Comparison of ENCODE assay signal across 24 mouse cellular contexts in the genomic region with DNA sequence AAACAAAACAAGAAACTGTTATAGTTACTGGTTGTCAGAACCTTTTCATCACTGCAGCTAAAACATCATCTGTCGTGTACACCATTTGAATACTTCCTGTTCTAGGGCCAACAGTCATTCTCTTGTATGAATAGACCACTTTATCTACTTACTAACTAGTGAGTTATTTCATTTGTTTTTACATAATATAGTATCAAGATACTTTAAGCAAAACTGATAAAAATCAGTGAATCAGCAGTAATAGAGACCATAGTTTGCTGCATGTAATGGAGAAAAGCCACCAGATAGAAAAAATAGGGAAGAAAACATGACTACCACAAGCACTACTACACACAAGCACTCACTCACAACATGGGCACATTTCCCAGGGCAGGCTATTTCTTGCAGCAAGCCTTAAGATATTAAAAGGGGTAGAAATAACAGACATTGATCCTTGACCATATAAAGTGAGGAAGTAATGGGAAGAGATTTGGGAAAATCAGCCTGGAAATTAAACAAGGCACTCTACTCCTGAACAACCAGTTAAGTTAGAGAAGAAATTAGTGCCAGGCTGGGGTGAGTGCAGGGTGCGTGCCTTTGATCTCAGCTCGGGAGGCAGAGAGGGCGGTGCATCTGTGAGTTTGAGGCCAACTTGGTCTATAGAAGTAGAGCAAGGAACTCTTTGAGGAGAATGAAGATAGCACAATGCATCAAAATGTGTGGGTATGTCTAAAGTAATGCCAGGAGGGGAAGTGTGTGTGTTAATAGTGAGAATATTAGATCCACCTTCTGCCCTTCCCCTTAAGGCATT. TPM values are rescaled to one million over a fixed set of nuclear protein-coding genes. Genes with fewer than 3 reads are reported as not detected.
DNase-seq lines count a peak whose midpoint lies in the region; ATAC-seq and TF ChIP-seq lines count a peak whose summit lies in the region.
"Had no signal": no experiment of that assay in that cellular context is flagged by ENCODE, and none has a peak within 500 bp of the region (broad histone marks: within the 10 kb centered on the region; RNA-seq: fewer than 3 reads in every experiment).

No protein-coding gene starts in this region.

- peak; percentile 54 for DNase-seq in CD4-positive, CD25-positive, alpha-beta regulatory T cell, adult 2 months (ENCODE audit: low read depth, low spot score)
- peak; percentile 55 for DNase-seq in MEL (ENCODE audit: low read depth, low spot score)
- DNase-seq in thymus, adult 2 months: peak; percentile 58
- peak; percentile 68 for DNase-seq in thymus, postnatal 4 days
- no peak for DNase-seq in limb, embryonic 10.5 days (ENCODE audit: low spot score)
- DNase-seq: adrenal gland, postnatal 14 days; cerebellum, adult 8-10 months; cerebellum, postnatal 36 days; embryo, embryonic 11 days; gastrocnemius, postnatal 10 days; heart, postnatal 4 days; kidney, adult 11 months; kidney, postnatal 4 days; lung, postnatal 4 days had no signal

- H3K4me3 ChIP-seq in MEL (ENCODE audit: control insufficient read depth in 1 of 2, insufficient read depth in 1 of 2, low read depth in 2 of 2, low read length in 2 of 2): no peak overlapping the region
- no peak overlapping the region for H3K4me3 ChIP-seq in thymus, adult 2 months (ENCODE audit: control insufficient read depth, insufficient read depth, low read length)
- H3K4me3 ChIP-seq in limb, embryonic 10.5 days: no peak overlapping the region
- H3K4me3 ChIP-seq: embryonic facial prominence, embryonic 13.5 days; erythroblast, embryonic 14.5 days; forebrain, embryonic 13.5 days; heart, embryonic 13.5 days; kidney, embryonic 15.5 days; midbrain, embryonic 15.5 days; neural tube, embryonic 13.5 days had no signal

- H3K27me3 ChIP-seq in MEL (ENCODE audit: control insufficient read depth in 1 of 2, insufficient read depth in 2 of 2, low read length in 2 of 2): no peaks in the 10 kb centered on the region
- H3K27me3 ChIP-seq in thymus, adult 2 months (ENCODE audit: control insufficient read depth, insufficient read depth, low read length): no peaks in the 10 kb centered on the region
- no peaks in the 10 kb centered on the region for H3K27me3 ChIP-seq in limb, embryonic 10.5 days (ENCODE audit: low read depth, poor library complexity, severe bottlenecking)
- H3K27me3 ChIP-seq: embryonic facial prominence, embryonic 13.5 days; forebrain, embryonic 13.5 days; heart, embryonic 13.5 days; kidney, embryonic 15.5 days; midbrain, embryonic 15.5 days; neural tube, embryonic 13.5 days had no signal

- 7% methylated on average over 4 of the region's 4 CpGs for WGBS in thymus, adult 2 months
- WGBS in limb, embryonic 10.5 days: 57% methylated on average over 4 of the region's 4 CpGs

- peaks cover 37% of the 10 kb centered on the region for H3K79me2 ChIP-seq in MEL (ENCODE audit: control insufficient read depth, insufficient read depth, low read length, poor library complexity)

- no peak overlapping the region; the same call in 1 of the 2 replicates for H3K27ac ChIP-seq in MEL (ENCODE audit: control insufficient read depth, low read depth, low read length)
- no peak overlapping the region; the same call in 1 of the 2 replicates for H3K27ac ChIP-seq in thymus, adult 2 months (ENCODE audit: control insufficient read depth, insufficient read depth, low read length)
- no peak overlapping the region for H3K27ac ChIP-seq in limb, embryonic 10.5 days
- H3K27ac ChIP-seq: embryonic facial prominence, embryonic 13.5 days; forebrain, embryonic 13.5 days; heart, embryonic 13.5 days; kidney, embryonic 15.5 days; midbrain, embryonic 15.5 days; neural tube, embryonic 13.5 days had no signal

- no peak; a peak in 1 of 4 replicates for TF ChIP-seq EP300 in MEL (IDR thresholded peaks at IDR 0.05; ENCODE audit: low read depth in 1 of 2, low read length in 2 of 2)

- no peak for TF ChIP-seq CTCF in MEL (IDR thresholded peaks at IDR 0.05 in 2 of 3, conservative IDR thresholded peaks at IDR 0.05 in 1 of 3; ENCODE audit: control insufficient read depth in 1 of 3, insufficient read depth in 1 of 3, low read depth in 2 of 3, low read length in 3 of 3, poor library complexity in 1 of 3, severe bottlenecking in 1 of 3)
- no peak for TF ChIP-seq CTCF in thymus, adult 2 months (IDR thresholded peaks at IDR 0.05; ENCODE audit: borderline replicate concordance, control insufficient read depth, extremely low read depth, insufficient read depth, low read length, poor library complexity)

- TF ChIP-seq POLR2A in MEL (IDR thresholded peaks at IDR 0.05; ENCODE audit: control insufficient read depth in 1 of 2, insufficient read depth in 1 of 2, low read depth in 1 of 2, low read length in 2 of 2, poor library complexity in 1 of 2): no peak
- TF ChIP-seq POLR2A in thymus, adult 2 months (IDR thresholded peaks at IDR 0.05; ENCODE audit: control insufficient read depth, extremely low read depth, insufficient read depth, low read length, poor library complexity): no peak

- peaks cover 0 to 24% of the 10 kb centered on the region in 2 experiments; a peak in 2 of 4 replicates for H3K36me3 ChIP-seq in MEL (ENCODE audit: control insufficient read depth in 1 of 2, insufficient read depth in 2 of 2, low read length in 2 of 2)
- no peaks in the 10 kb centered on the region for H3K36me3 ChIP-seq in thymus, adult 2 months (ENCODE audit: control insufficient read depth, insufficient read depth, low read length)
- peaks cover 7% of the 10 kb centered on the region for H3K36me3 ChIP-seq in limb, embryonic 10.5 days
- H3K36me3 ChIP-seq: embryonic facial prominence, embryonic 13.5 days; heart, embryonic 13.5 days; kidney, embryonic 15.5 days; midbrain, embryonic 15.5 days; neural tube, embryonic 13.5 days had no signal

- TF ChIP-seq RAD21 in MEL (IDR thresholded peaks at IDR 0.05; ENCODE audit: low read depth, low read length): no peak

- no peaks in the 10 kb centered on the region for H3K9me3 ChIP-seq in MEL (replicated peaks; ENCODE audit: insufficient read depth, low read length)
- no peaks in the 10 kb centered on the region for H3K9me3 ChIP-seq in limb, embryonic 10.5 days (replicated peaks)
- H3K9me3 ChIP-seq: embryonic facial prominence, embryonic 13.5 days; forebrain, embryonic 13.5 days; heart, embryonic 13.5 days; kidney, embryonic 15.5 days; midbrain, embryonic 15.5 days; neural tube, embryonic 13.5 days had no signal

- no peak overlapping the region for H3K9ac ChIP-seq in MEL (ENCODE audit: control insufficient read depth, low read depth, low read length, poor library complexity, severe bottlenecking)
- H3K9ac ChIP-seq: embryonic facial prominence, embryonic 13.5 days; forebrain, embryonic 13.5 days; heart, embryonic 13.5 days; kidney, embryonic 15.5 days; midbrain, embryonic 15.5 days; neural tube, embryonic 13.5 days had no signal

- no peak for ATAC-seq in frontal cortex, adult (ENCODE audit: low TSS enrichment)
- ATAC-seq in activated CD4-positive, CD25-positive, alpha-beta regulatory T cell, adult 4 months: no peak
- ATAC-seq: forebrain, embryonic 13.5 days; hindbrain, embryonic 16.5 days; midbrain, embryonic 15.5 days had no signal

- peaks cover 6 to 15% of the 10 kb centered on the region in 2 experiments for H3K4me1 ChIP-seq in MEL (ENCODE audit: control insufficient read depth in 1 of 2, insufficient read depth in 2 of 2, low read length in 2 of 2)
- H3K4me1 ChIP-seq in thymus, adult 2 months (replicated peaks; ENCODE audit: control insufficient read depth, insufficient read depth, low read length): peaks cover 13% of the 10 kb centered on the region
- H3K4me1 ChIP-seq in limb, embryonic 10.5 days: 0 out of 2 replicates have a peak, but pooled peaks cover 2% of the 10 kb centered on the region

TF ChIP-seq in MEL, 35 proteins besides CTCF, POLR2A, EP300 and RAD21:
- peak; percentile 41; the same call in 1 of the 2 replicates for TF ChIP-seq GATA1 (IDR thresholded peaks at IDR 0.05; ENCODE audit: low read depth, low read length)
- TF ChIP-seq SIN3A (IDR thresholded peaks at IDR 0.05; ENCODE audit: low read length): no peak

RNA-seq across cellular contexts. Expression of a gene that starts 30.9 kb away (rescaled TPM):
- 28.3 and 31.7 TPM in 2 replicates for total RNA-seq in MEL (2012; rRNA removed)
- 10 to 100 TPM in 1 of 2 experiments, not detected in 1; 48.8 TPM for polyA plus RNA-seq in MEL (2012; ENCODE audit: insufficient read depth in 1 of 2, insufficient read length in 2 of 2, low read depth in 1 of 2, low replicate concordance in 2 of 2, missing spikeins in 1 of 2)
- polyA plus RNA-seq in thymus, adult 2 months (2012; rRNA removed): 67.3 and 75.6 TPM in 2 replicates
- 10 to 100 TPM; 17.1 to 26.8 TPM for polyA plus RNA-seq in activated CD4-positive, CD25-positive, alpha-beta regulatory T cell, adult 4 months (2017; shearing (Covaris generic))
- polyA plus RNA-seq in limb, embryonic 10.5 days (2016; fragmentation: Nextera tagmentation; extraction: Ambion mirVana): 53.9 and 62.8 TPM in 2 replicates
